Mouse (Mus musculus): ENCODE data around the gene Birc5. TPM values are rescaled to one million over a fixed set of nuclear protein-coding genes. Genes with fewer than 3 reads are reported as not detected.

Gene Birc5
- total RNA-seq, 2 experiments from 2014 or later = 0.74 to 0.84 TPM

DNA sequence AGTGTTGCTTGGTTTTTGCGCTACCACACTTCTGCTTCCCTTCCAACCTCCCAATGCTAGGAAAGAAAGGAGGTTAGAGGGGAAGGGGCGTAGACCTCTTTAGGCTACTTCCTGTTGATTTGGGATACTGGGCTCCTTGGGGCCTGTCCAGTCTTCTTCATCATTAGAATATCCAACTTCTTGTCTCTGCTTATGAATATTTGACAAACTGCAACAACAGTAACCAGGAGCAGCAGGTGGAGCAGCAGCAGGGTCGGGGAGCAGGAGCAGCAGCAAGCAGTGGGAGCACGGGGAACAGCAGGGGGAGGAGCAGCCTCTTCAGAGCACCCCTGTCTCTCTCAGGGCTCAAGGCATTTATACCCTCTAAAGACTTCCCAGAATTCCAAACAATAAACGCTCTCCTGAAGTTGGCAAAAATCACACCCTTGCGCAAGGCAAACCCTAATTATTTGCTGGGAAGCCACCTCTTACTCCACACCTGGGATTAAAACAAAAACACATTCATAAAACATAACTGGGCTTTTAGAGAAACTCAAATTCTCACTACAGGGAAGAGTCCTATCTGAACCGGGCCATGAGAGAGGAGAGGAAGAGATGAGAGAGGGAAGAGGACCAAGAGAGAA is 1.3 kb upstream of the Birc5 start:
- intact Hi-C loops (cut with DNase I) = no loop called here
- DNase-seq = no peak

DNA sequence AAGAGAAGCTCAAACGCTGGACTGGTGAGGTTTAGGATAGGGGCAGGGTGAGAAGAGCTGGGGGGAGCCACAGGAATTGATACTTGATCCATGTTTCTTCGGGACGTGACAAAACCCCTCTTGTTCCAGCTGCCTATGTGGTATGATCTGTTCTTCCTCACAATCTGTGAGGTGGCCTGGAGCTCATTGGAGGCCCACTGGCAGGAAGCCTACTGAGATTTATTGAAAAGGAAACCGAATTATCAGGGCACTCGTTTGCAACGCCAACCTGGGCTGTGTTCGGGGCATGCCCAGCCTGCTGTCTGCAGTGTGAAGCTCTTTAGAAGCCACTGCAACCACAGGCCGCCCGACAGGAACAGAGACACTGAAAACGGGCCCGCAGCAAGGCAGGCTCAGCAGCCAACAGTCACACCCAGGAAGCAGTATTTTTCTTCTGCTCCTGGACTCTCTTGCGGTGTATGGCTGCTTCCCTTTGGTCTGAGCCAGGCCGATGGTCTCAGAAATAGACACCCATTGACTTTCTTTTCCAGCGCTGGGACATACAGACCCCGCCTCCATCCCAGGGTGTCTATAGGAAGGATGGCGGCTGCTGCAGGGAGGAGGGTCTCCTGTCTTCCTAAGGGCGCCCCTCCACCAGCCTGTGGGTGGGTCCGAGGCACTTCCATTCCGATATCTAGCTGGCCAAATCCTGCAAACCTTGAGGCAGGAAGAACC is 623 bp upstream of the Birc5 start:
- intact Hi-C loops (cut with DNase I) = no loop called here

DNA sequence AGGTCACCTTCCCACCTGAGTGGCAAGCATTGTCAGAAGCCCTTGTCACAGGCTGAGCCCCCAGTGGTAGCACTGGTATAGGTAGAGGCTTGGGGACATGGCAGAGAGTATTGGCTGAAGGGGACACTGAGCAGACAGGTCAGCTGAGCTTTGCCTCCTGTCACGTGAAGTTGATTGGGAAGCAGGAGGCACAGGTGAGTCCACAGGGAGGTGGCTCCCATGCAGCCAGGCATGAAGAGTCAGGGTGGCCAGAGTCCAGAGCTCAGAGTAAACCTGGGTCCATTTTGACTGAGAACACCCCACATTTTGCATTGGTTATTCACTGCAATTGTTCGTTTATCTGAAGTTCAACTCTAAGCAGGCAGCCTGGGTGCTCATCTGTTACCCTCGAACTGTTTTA is 3.8 kb downstream of the Birc5 start:
- DNase-seq = no peak
- intact Hi-C loops (cut with DNase I) = no loop called here

More for the DNA sequence above, 623 bp upstream of the Birc5 start:
- DNase-seq = peak in 1 of 2 experiments; percentile 42

DNA sequence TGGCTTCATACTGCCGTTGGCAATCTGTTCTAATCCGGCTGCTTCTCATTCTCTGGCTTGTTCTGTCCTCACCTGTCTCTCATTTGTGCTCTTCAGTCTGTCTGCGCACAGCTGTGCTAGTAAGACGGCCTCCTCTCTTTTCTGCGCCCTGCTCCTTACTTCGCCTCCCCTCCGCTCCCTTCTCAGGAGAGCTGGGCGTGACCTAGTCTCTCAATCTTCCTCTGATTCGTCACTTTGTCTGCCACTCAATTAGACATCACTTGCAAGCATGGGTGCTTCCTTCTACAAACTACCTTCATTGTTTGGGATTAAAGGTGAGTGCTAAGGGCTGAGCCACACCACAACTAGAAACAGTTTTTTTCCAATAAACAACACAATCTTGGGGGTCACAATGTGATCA is 5.2 kb downstream of the Birc5 start:
- DNase-seq = no peak
- intact Hi-C loops (cut with DNase I) = no loop called here

DNA sequence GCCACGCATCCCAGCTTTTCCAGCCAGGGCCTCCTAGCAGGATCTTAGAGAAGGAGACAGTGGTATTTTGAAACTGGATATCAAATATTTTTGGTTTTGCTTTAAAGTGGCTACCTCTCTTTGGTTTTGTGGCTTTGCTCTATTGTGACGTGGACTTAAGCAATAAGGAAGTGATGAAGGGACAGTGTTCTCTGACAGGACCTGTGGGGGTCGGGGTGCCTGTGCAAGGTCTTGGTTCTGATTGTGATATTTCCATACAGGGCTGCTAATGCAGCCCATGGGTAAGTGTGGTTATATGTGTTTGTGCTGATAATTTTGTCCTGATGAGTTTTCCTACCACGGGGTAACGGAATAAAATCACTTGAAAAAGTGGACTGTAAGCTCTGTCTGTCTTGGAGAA is 6.3 kb downstream of the Birc5 start:
- no peak for DNase-seq
- intact Hi-C loops (cut with DNase I) = no loop called here

DNA sequence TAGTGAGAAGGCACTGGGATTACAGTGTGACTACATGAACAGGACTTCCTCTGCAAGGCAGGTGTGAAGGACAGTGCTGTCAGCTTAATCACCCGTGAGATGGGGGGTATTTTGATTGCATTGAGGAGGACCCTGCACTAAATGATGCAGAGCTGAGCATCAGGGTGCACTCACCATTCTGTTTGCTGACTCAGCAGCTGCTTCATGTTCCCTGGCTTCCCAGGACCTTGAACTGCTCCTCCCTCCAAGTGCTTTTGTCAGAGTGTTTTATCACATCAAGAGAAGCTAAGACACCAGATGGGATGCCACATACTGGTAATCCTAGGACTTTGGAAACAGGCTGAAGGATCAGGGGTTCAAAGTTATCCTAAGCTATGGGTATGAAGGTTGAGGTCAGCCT is 6.9 kb downstream of the Birc5 start:
- no peak for DNase-seq
- intact Hi-C loops (cut with DNase I) = no loop called here

GRCm38 (mm10) chr11:117857462-117857861 is 8.4 kb downstream of the Birc5 start:
- intact Hi-C loops (cut with DNase I) = no loop called here
- DNase-seq = no peak

DNA sequence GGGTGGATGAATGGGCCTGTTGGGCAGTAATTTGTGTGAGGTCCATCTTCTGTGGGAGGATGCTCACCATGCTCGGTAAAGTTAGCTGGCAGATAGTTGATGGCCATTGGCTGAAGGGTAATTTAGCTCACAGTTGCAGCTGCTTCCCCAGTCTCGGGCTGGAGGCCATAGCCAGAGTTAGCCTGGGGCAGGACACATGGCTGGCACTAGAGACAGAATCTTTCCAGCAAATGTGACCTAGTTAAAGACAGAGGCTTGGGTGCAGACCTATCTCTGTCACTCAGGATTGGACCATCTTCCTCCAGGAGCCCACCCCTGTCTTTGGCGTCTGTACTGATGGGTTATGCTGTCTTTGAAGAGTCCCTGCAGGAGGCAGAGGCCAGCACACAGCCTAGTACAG is 9.3 kb downstream of the Birc5 start:
- no peak for DNase-seq
- intact Hi-C loops (cut with DNase I) = no loop called here

DNA sequence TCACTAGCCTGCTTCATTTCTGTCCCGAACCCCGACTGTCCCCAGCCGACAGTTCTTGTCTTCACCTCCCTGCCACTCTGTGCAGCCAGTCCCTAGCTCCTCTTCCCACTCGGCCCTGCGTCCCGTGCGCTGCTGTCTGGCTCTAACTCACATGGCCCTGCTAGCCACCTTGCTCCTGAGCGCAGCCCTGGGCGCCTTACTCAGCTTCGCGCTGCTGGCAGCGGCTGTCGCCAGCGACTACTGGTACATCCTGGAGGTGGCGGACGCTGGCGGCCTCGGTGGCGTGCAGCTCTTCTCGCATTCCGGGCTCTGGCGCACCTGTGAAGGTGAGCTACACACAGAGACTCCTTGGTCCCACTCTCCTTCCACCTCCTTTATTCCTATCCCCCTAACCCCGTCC is 11.6 kb downstream of the Birc5 start, which contains the start of gene Tmem235:
Gene Tmem235 (plus strand): TSS at position 152 of the 400 bp plus-strand sequence.
- no peak for DNase-seq
- intact Hi-C loops (cut with DNase I) = no loop called here

DNA sequence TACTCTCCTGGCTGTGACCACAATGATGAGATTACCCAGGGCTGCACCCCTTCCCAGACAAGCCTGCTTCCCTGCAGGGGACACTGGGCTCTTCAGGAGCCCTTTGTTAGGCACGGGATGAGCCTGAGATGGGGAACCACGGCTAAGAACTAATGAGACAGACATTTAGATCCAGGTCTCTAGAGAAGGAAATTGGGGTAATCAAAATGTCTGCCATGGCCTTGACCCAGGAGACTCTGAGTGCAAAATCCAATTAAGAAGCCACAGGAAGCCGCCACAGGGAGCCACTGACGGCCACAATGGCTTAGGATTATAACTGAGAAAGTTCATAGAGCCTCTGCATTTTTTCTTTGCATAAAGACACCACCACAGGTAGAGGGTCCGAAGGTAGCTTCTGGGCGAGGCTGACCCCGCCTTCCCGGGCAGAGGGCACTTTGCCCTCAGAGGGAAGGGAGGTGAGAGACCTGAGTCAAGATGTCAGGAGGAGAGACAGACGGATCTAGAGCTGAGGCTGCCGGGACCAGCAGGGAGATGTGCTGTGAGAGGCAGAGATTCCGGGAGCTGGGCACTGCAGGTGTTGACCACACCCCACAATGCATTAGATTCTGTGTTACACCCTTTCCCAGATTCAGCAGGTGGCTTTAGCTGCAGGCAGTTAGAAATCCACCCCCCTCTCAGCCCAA is 14.3 kb downstream of the Birc5 start:
- DNase-seq = no peak
- intact Hi-C loops (cut with DNase I) = no loop called here

DNA sequence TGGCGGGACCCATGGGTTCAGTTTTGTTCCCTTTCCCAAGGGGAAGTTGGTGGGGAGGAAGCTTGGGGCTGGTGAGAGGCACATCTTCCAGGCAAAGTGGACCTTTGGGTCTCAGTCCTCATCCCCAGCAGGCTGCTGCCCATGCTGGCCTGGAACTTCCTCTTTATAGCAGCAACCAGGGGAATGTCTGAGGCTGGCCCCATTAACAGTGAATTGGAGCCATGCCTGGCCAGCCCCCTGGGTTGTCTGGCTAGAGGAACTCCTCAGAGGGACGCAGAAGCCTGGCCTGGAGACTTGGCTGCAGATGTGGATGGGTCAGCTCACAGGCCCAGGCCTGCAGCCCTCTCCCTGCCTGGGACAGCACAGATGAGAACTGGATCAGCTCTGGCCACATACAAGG is 15.8 kb downstream of the Birc5 start:
- DNase-seq = no peak
- intact Hi-C loops (cut with DNase I) = no loop called here

DNA sequence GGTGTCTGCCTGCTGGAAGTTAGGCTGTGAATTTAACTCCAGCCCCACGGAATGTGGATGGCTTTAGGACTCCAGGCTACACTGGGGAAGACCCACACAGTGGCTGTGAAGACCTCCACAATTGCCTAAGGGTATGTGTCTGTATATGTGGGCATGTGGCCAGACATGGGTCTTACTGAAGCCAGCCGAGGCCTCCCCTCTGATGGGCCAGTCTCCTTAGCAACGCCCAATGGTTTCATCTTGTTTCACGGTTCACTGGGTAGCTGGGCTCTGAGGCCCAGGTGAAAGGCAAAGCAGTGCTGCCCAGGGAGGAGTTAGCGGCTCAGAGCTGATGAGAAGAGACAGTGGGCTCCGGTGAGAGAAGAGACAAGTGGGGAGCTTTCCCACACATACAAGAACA is 16.9 kb downstream of the Birc5 start:
- DNase-seq = no peak
- intact Hi-C loops (cut with DNase I) = no loop called here

GRCm38 (mm10) chr11:117870688-117871365 is 21.8 kb downstream of the Birc5 start:
- DNase-seq = peak; percentile 56 to 60
- intact Hi-C loops (cut with DNase I) = loop anchor here (1.0 to 5.0 kb wide), 5 partner anchors 40 to 346 kb away; no protein-coding TSS in a partner anchor

DNA sequence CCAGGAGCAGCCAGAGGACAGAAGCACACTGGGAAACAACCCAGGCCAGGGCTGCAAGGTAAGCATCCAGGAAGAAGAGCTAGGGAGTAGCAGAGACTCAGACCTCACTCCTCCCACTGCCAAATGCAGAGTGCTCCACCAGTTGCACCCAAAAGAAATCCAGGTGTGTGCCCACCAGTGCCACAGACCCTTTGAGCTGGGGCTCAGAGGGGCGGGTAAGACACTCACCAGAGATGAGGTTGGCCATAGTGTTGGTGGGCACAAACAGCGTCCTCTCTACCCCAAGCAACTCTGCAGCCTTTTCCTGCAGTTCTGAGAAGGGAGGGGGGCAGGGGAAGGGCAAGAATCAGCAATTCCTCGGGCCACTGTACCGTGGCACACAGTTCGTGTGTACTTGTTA is 22.3 kb downstream of the Birc5 start:
- intact Hi-C loops (cut with DNase I) = loop anchor here (2.0 to 5.0 kb wide), 4 partner anchors 39 to 346 kb away; no protein-coding TSS in a partner anchor
- DNase-seq = no peak

- no peak for DNase-seq
- intact Hi-C loops (cut with DNase I) = loop anchor here (2.0 to 5.0 kb wide), 4 partner anchors 39 to 345 kb away; no protein-coding TSS in a partner anchor
These were observed 23.0 kb downstream of the Birc5 start for GRCm38 (mm10) chr11:117871911-117872584.

- peak; percentile 74 to 76 for DNase-seq
These were observed 24.0 kb downstream of the Birc5 start, which contains the start of gene Tha1 for GRCm38 (mm10) chr11:117872861-117873608. TSS of gene Tha1 (minus strand) at chr11:117873481.

GRCm38 (mm10) chr11:117874419-117874818 is 25.4 kb downstream of the Birc5 start:
- no peak for DNase-seq
- intact Hi-C loops (cut with DNase I) = loop anchor here (5.0 kb wide), 2 partner anchors 93 to 343 kb away; no protein-coding TSS in a partner anchor

More at GRCm38 (mm10) chr11:117872861-117873608, 24.0 kb downstream of the Birc5 start, which contains the start of gene Tha1:
- intact Hi-C loops (cut with DNase I) = loop anchor here (5.0 kb wide), 2 partner anchors 94 to 344 kb away; no protein-coding TSS in a partner anchor

GRCm38 (mm10) chr11:117875681-117876080 is 26.6 kb downstream of the Birc5 start:
- DNase-seq = no peak
- intact Hi-C loops (cut with DNase I) = no loop called here
